Comparison of ENCODE assay signal across 17 mouse cellular contexts in the genomic region with DNA sequence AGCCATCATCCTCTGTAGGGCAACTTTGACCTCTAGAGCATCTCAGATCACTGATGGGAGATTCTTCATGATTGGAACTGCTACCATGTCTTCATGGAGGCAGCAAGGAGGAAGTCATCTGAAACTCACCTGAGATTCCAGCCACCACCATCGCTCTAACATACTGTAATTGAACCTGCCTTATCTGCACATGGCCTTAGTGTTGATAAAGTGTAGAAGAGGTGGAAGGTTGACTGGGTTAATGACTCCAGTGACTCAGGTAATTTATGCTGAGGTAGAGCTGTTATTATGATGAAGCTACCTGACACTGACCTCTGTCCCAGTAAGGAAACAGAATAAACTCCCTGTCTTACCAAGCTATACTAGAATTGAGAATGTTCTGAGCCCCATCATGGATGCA.
"Had no signal": no experiment of that assay in that cellular context is flagged by ENCODE, and none has a peak within 500 bp of the region (broad histone marks: within the 10 kb centered on the region; RNA-seq: fewer than 3 reads in every experiment).

No protein-coding gene starts in this region.

- H3K36me3 ChIP-seq: neural tube, embryonic 12.5 days; neural tube, embryonic 13.5 days; neural tube, embryonic 15.5 days; stomach, embryonic 15.5 days had no signal

- H3K27ac ChIP-seq: neural tube, embryonic 12.5 days; neural tube, embryonic 13.5 days; neural tube, embryonic 15.5 days; stomach, embryonic 15.5 days; stomach, postnatal 0 days had no signal

- H3K27me3 ChIP-seq: neural tube, embryonic 12.5 days; neural tube, embryonic 13.5 days; neural tube, embryonic 15.5 days; stomach, embryonic 15.5 days had no signal

- DNase-seq: retina, postnatal 1 day; right cerebral cortex, adult 18-20 months; right cerebral cortex, postnatal 14 days; right cerebral cortex, postnatal 25 days; right cerebral cortex, postnatal 4 days; spleen, adult 18-20 months; thymus, adult 18-20 months; thymus, adult 2 months; thymus, postnatal 14 days; thymus, postnatal 25 days; thymus, postnatal 36 days; thymus, postnatal 4 days had no signal

- H3K4me3 ChIP-seq: neural tube, embryonic 12.5 days; neural tube, embryonic 13.5 days; neural tube, embryonic 15.5 days; stomach, embryonic 15.5 days had no signal

- H3K9me3 ChIP-seq: neural tube, embryonic 12.5 days; neural tube, embryonic 13.5 days; neural tube, embryonic 15.5 days; stomach, embryonic 15.5 days had no signal

- H3K9ac ChIP-seq: neural tube, embryonic 12.5 days; neural tube, embryonic 13.5 days; neural tube, embryonic 15.5 days; stomach, embryonic 15.5 days had no signal

- H3K4me1 ChIP-seq: neural tube, embryonic 12.5 days; neural tube, embryonic 13.5 days; neural tube, embryonic 15.5 days; stomach, embryonic 15.5 days had no signal

- H3K4me2 ChIP-seq: neural tube, embryonic 12.5 days; neural tube, embryonic 13.5 days; neural tube, embryonic 15.5 days; stomach, embryonic 15.5 days had no signal
